Mouse (Mus musculus): Measurements from ENCODE around the gene Slc25a43.

- TF ChIP-seq MAZ (IDR thresholded peaks at IDR 0.05; ENCODE audit: low read depth, low read length) (no peak), CTCF (conservative IDR thresholded peaks at IDR 0.05 in 1 of 2, IDR thresholded peaks at IDR 0.05 in 1 of 2; ENCODE audit: low read depth in 2 of 2, low read length in 2 of 2) (no peak), TBP (conservative IDR thresholded peaks at IDR 0.05; ENCODE audit: low read depth, low read length) (peak; percentile 76; the same call in 1 of the 2 replicates)
Observed at GRCm38 (mm10) chrX:36795424-36796162, 52.1 kb downstream of the Slc25a43 start, which contains the start of gene Slc25a5.
